Mouse (Mus musculus): ENCODE data around the gene Uspl1.
"Not testable (repeated sequence)": the region's sequence is repeated elsewhere in the genome, so short reads cannot be mapped to it uniquely, and the experiment has no call there.

The Uspl1 gene

GRCm38 (mm10) chr5:149184104-149184843 lies at the start of gene Uspl1, which contains the start of gene Hmgb1:
Gene Uspl1 (plus strand): TSS chr5:149184350.
Gene Hmgb1 (minus strand): TSS chr5:149184489.
- peak; percentile 98 for DNase-seq (ENCODE audit: low read depth, low spot score)

GRCm38 (mm10) chr5:149134751-149135454 lies 49.2 kb upstream of the Uspl1 start:
- no peak for DNase-seq (ENCODE audit: low read depth, low spot score)

- no peak for DNase-seq (ENCODE audit: low read depth, low spot score)
Observed at GRCm38 (mm10) chr5:149135455-149136354, 48.4 kb upstream of the Uspl1 start.

GRCm38 (mm10) chr5:149136933-149137365 lies 47.2 kb upstream of the Uspl1 start:
- DNase-seq (ENCODE audit: low read depth, low spot score) = no peak

- no peak for DNase-seq (ENCODE audit: low read depth, low spot score)
Observed at GRCm38 (mm10) chr5:149137447-149137846, 46.7 kb upstream of the Uspl1 start.

GRCm38 (mm10) chr5:149138087-149138486 lies 46.1 kb upstream of the Uspl1 start:
- not testable (repeated sequence) for DNase-seq (ENCODE audit: low read depth, low spot score)

- DNase-seq (ENCODE audit: low read depth, low spot score) = no peak
Observed at GRCm38 (mm10) chr5:149140336-149140735, 43.8 kb upstream of the Uspl1 start.

GRCm38 (mm10) chr5:149141155-149141554 lies 43.0 kb upstream of the Uspl1 start:
- not testable (repeated sequence) for DNase-seq (ENCODE audit: low read depth, low spot score)

GRCm38 (mm10) chr5:149143766-149144375 lies 40.3 kb upstream of the Uspl1 start:
- DNase-seq (ENCODE audit: low read depth, low spot score) = peak; percentile 55

GRCm38 (mm10) chr5:149146691-149147090 lies 37.5 kb upstream of the Uspl1 start:
- no peak for DNase-seq (ENCODE audit: low read depth, low spot score)

GRCm38 (mm10) chr5:149147386-149148000 lies 36.7 kb upstream of the Uspl1 start:
- no peak for DNase-seq (ENCODE audit: low read depth, low spot score)

- no peak for DNase-seq (ENCODE audit: low read depth, low spot score)
Observed at GRCm38 (mm10) chr5:149150882-149151281, 33.3 kb upstream of the Uspl1 start.

GRCm38 (mm10) chr5:149152063-149152773 lies 31.9 kb upstream of the Uspl1 start:
- no peak for DNase-seq (ENCODE audit: low read depth, low spot score)

- DNase-seq (ENCODE audit: low read depth, low spot score) = no peak
Observed at GRCm38 (mm10) chr5:149152774-149153155, 31.4 kb upstream of the Uspl1 start.

- DNase-seq (ENCODE audit: low read depth, low spot score) = no peak
Observed at GRCm38 (mm10) chr5:149156886-149157563, 27.1 kb upstream of the Uspl1 start.

GRCm38 (mm10) chr5:149159021-149159420 lies 25.1 kb upstream of the Uspl1 start:
- DNase-seq (ENCODE audit: low read depth, low spot score) = no peak

- no peak for DNase-seq (ENCODE audit: low read depth, low spot score)
Observed at GRCm38 (mm10) chr5:149160469-149160868, 23.7 kb upstream of the Uspl1 start.

- no peak for DNase-seq (ENCODE audit: low read depth, low spot score)
Observed at GRCm38 (mm10) chr5:149162890-149163289, 21.3 kb upstream of the Uspl1 start.

- no peak for DNase-seq (ENCODE audit: low read depth, low spot score)
Observed at GRCm38 (mm10) chr5:149164881-149165280, 19.3 kb upstream of the Uspl1 start.

- DNase-seq (ENCODE audit: low read depth, low spot score) = no peak
Observed at GRCm38 (mm10) chr5:149166011-149166410, 18.1 kb upstream of the Uspl1 start.

Measured in forelimb bud, embryonic 11.5 days (tissue).